Mouse (Mus musculus) liver, postnatal 0 days (tissue): ENCODE data around the gene Sec14l3. TPM values are rescaled to one million over a fixed set of nuclear protein-coding genes. Genes with fewer than 3 reads are reported as not detected.

Experiments
- ATAC-seq: fragments of 200-750 bp; cut with Nextera tagmentation; 2 replicates; pipeline ENCODE4 v1.8.0; 2017; ENCODE audit warnings: mild to moderate bottlenecking, moderate library complexity
- DNase-seq: peaks from one replicate; pipeline ENCODE4 v3.0.0-alpha.2; 2016
- H3K27ac ChIP-seq: fragments of 300-500 bp; sonication (generic); 2 replicates; pipeline ENCODE4 v1.5.1; 2014; ENCODE audit warnings: antibody characterized with exemption, moderate library complexity, mild to moderate bottlenecking, low read depth
- H3K27me3 ChIP-seq: fragments of 300-500 bp; sonication (generic); 2 replicates; pipeline ENCODE4 v1.6.1; 2014; ENCODE audit warnings: low read length, control low read depth, mixed read lengths; ENCODE audit not compliant: insufficient read depth
- H3K36me3 ChIP-seq: fragments of 300-500 bp; sonication (generic); replicated peaks from 2 replicates; pipeline ENCODE4 v1.6.1; 2014; ENCODE audit warnings: mild to moderate bottlenecking, control low read depth, low read length, moderate library complexity, mixed read lengths; ENCODE audit not compliant: insufficient read depth
- H3K4me1 ChIP-seq: fragments of 300-500 bp; sonication (generic); 2 replicates; pipeline ENCODE4 v1.6.1; 2014; ENCODE audit warnings: antibody characterized with exemption, mild to moderate bottlenecking, control low read depth; ENCODE audit not compliant: insufficient read depth
- H3K4me2 ChIP-seq: fragments of 300-500 bp; sonication (generic); 2 replicates; pipeline ENCODE4 v1.6.1; 2014; ENCODE audit warnings: low read depth, mild to moderate bottlenecking, low read length, moderate library complexity, mixed read lengths
- H3K4me3 ChIP-seq: fragments of 300-500 bp; sonication (generic); 2 replicates; pipeline ENCODE4 v1.5.1; 2014; ENCODE audit warnings: low read depth, low read length
- H3K9ac ChIP-seq: fragments of 300-500 bp; sonication (generic); replicated peaks from 2 replicates; pipeline ENCODE4 v1.6.1; 2014; ENCODE audit warnings: mild to moderate bottlenecking, moderate library complexity
- H3K9me3 ChIP-seq: fragments of 300-500 bp; sonication (generic); 2 replicates; pipeline ENCODE4 v1.6.1; 2016; ENCODE audit warnings: mild to moderate bottlenecking, control low read depth, low read length, mixed read lengths
- CTCF ChIP-seq: sonication (generic); IDR thresholded peaks from 2 replicates; pipeline ENCODE4 v1.5.1; 2016; ENCODE audit warnings: antibody characterized with exemption, low read depth
- EP300 ChIP-seq: IDR thresholded peaks from 2 replicates; pipeline ENCODE4 v1.6.1; 2016; ENCODE audit warnings: antibody characterized with exemption, low read depth, mild to moderate bottlenecking
- WGBS: fragments of 180-500 bp; shearing (Covaris S2); extraction: QIAGEN DNeasy Blood & Tissue Kit; methylation state at CpG from one replicate; pipeline ENCODE4 v1.1.7; 2014; ENCODE audit not compliant: insufficient replicate concordance; 5-methylcytosine and 5-hydroxymethylcytosine counted together
- polyA plus RNA-seq: library from polyadenylated mRNA; unstranded; fragments of >200 nt; fragmentation: Nextera tagmentation; extraction: Ambion mirVana; gene quantifications from 2 replicates; pipeline ENCODE4 v1.2.1, GENCODE M21; 2015

The Sec14l3 gene
- polyA plus RNA-seq, 1 experiment from 2014 or later: not detected

GRCm38 (mm10) chr11:4115407-4115806, 50.8 kb downstream of the Sec14l3 start:
- no peak overlapping the region for H3K4me3 ChIP-seq
- ATAC-seq (no peak), DNase-seq (no peak)
- no peak for TF ChIP-seq CTCF
- no peak for TF ChIP-seq EP300
- peaks cover 53% of the 10 kb centered on the region for H3K4me1 ChIP-seq
- no peaks in the 10 kb centered on the region for H3K9me3 ChIP-seq
- no peak overlapping the region for H3K27ac ChIP-seq
- H3K4me2 ChIP-seq: peak overlapping the region; percentile 77
- no peaks in the 10 kb centered on the region for H3K27me3 ChIP-seq
- no peak overlapping the region for H3K9ac ChIP-seq
- 79% methylated on average over 4 of the region's 4 CpGs for WGBS
- H3K36me3 ChIP-seq: peaks cover 4% of the 10 kb centered on the region

- DNase-seq (peak; percentile 46), ATAC-seq (peak; percentile 39)
- no peaks in the 10 kb centered on the region for H3K9me3 ChIP-seq
- peak overlapping the region; percentile 81 for H3K27ac ChIP-seq
- H3K4me2 ChIP-seq: peak overlapping the region; percentile 77
- H3K9ac ChIP-seq: peak overlapping the region; percentile 85
- TF ChIP-seq CTCF: peak; percentile 20; the same call in 1 of the 2 replicates
- TF ChIP-seq EP300: no peak; the same call in 1 of the 2 replicates
- H3K4me1 ChIP-seq: peaks cover 53% of the 10 kb centered on the region
- WGBS: 25% methylated on average over 11 of the region's 11 CpGs
- no peaks in the 10 kb centered on the region for H3K36me3 ChIP-seq
- H3K27me3 ChIP-seq: no peaks in the 10 kb centered on the region
- peak overlapping the region; percentile 67 for H3K4me3 ChIP-seq
These were observed 52.0 kb downstream of the Sec14l3 start for GRCm38 (mm10) chr11:4116458-4117141.

GRCm38 (mm10) chr11:4117372-4118071, 52.9 kb downstream of the Sec14l3 start:
- H3K4me2 ChIP-seq: peak overlapping the region; percentile 77
- no peaks in the 10 kb centered on the region for H3K36me3 ChIP-seq
- peak overlapping the region; percentile 67 for H3K4me3 ChIP-seq
- peak overlapping the region; percentile 85 for H3K9ac ChIP-seq
- 15% methylated on average over 3 of the region's 3 CpGs for WGBS
- H3K9me3 ChIP-seq: no peaks in the 10 kb centered on the region
- no peaks in the 10 kb centered on the region for H3K27me3 ChIP-seq
- peak; percentile 86 for ATAC-seq
- TF ChIP-seq CTCF (peak; percentile 41; the same call in 1 of the 2 replicates), EP300 (no peak)
- H3K4me1 ChIP-seq: peaks cover 55% of the 10 kb centered on the region
- peak overlapping the region; percentile 81 for H3K27ac ChIP-seq
- peak; percentile 51 for DNase-seq

GRCm38 (mm10) chr11:4118081-4118921, 53.7 kb downstream of the Sec14l3 start:
- DNase-seq: peak; percentile 80
- peak overlapping the region; percentile 77 for H3K4me2 ChIP-seq
- H3K4me1 ChIP-seq: peaks cover 56% of the 10 kb centered on the region
- no peaks in the 10 kb centered on the region for H3K27me3 ChIP-seq
- no peak for TF ChIP-seq EP300
- TF ChIP-seq CTCF: no peak
- no peaks in the 10 kb centered on the region for H3K36me3 ChIP-seq
- H3K9me3 ChIP-seq: no peaks in the 10 kb centered on the region
- H3K9ac ChIP-seq: peak overlapping the region; percentile 85
- peak; percentile 43 for ATAC-seq
- peak overlapping the region; percentile 67 for H3K4me3 ChIP-seq
- 5% methylated on average over 38 of the region's 41 CpGs for WGBS
- peak overlapping the region; percentile 81 for H3K27ac ChIP-seq

GRCm38 (mm10) chr11:4119635-4120034, 55.0 kb downstream of the Sec14l3 start:
- no peak for ATAC-seq
- H3K4me3 ChIP-seq: no peak overlapping the region
- DNase-seq: no peak
- H3K27me3 ChIP-seq: no peaks in the 10 kb centered on the region
- H3K9me3 ChIP-seq: 0 out of 2 replicates have a peak, but pooled peaks cover 2% of the 10 kb centered on the region
- WGBS: 22% methylated on average over 5 of the region's 5 CpGs
- H3K36me3 ChIP-seq: no peaks in the 10 kb centered on the region
- peaks cover 54% of the 10 kb centered on the region for H3K4me1 ChIP-seq
- H3K4me2 ChIP-seq: no peak overlapping the region
- TF ChIP-seq EP300 (no peak), CTCF (no peak)
- H3K27ac ChIP-seq: no peak overlapping the region
- H3K9ac ChIP-seq: no peak overlapping the region
